Mouse (Mus musculus) large intestine, adult 2 months (tissue): Measurements from ENCODE around the gene Ppp1ca. TPM values are rescaled to one million over a fixed set of nuclear protein-coding genes. Genes with fewer than 3 reads are reported as not detected.

Experiments used
- DNase-seq: peaks from one replicate; pipeline ENCODE4 v3.0.0-alpha.2; 2012; ENCODE audit warnings: low read depth, low spot score
- WGBS: fragments of 180-500 bp; shearing (Covaris S2); methylation state at CpG from one replicate; pipeline ENCODE4 v1.1.7; 2018; 5-methylcytosine and 5-hydroxymethylcytosine counted together
- polyA plus RNA-seq: library from polyadenylated mRNA; depleted of rRNA; stranded (reverse); fragments of >200 nt; gene quantifications from 2 replicates; pipeline ENCODE4 v1.2.3, GENCODE M21; 2012; rRNA removed

Ppp1ca gene
- 374 and 382 TPM in 2 replicates for polyA plus RNA-seq

GRCm38 (mm10) chr19:4191528-4192250 is at the start of gene Ppp1ca:
Gene Ppp1ca (plus strand): TSS chr19:4192065.
- under 1% methylated on average over 47 of the region's 47 CpGs for WGBS
- peak; percentile 85 for DNase-seq

GRCm38 (mm10) chr19:4142416-4143173 is 49.3 kb upstream of the Ppp1ca start:
- 85% methylated on average over 18 of the region's 18 CpGs for WGBS
- DNase-seq, result no peak

- 73% methylated on average over 7 of the region's 7 CpGs for WGBS
- DNase-seq, result no peak
Measured at GRCm38 (mm10) chr19:4143759-4144268, 48.1 kb upstream of the Ppp1ca start, which contains the start of gene Cabp4. Gene Cabp4 (minus strand): TSS chr19:4144033.

- WGBS, result 71% methylated on average over 16 of the region's 16 CpGs
- DNase-seq, result no peak
Measured at GRCm38 (mm10) chr19:4144550-4145498, 47.0 kb upstream of the Ppp1ca start.

GRCm38 (mm10) chr19:4145936-4146335 is 45.9 kb upstream of the Ppp1ca start:
- DNase-seq, result no peak
- WGBS, result 94% methylated on average over 5 of the region's 5 CpGs

GRCm38 (mm10) chr19:4146366-4147021 is 45.4 kb upstream of the Ppp1ca start:
- WGBS, result 81% methylated on average over 12 of the region's 12 CpGs
- no peak for DNase-seq

- no peak for DNase-seq
- 71% methylated on average over 3 of the region's 3 CpGs for WGBS
Measured at GRCm38 (mm10) chr19:4147022-4147405, 44.9 kb upstream of the Ppp1ca start.

GRCm38 (mm10) chr19:4147782-4148490 is 43.9 kb upstream of the Ppp1ca start:
- WGBS, result 44% methylated on average over 9 of the region's 9 CpGs
- no peak for DNase-seq

GRCm38 (mm10) chr19:4148491-4148806 is 43.4 kb upstream of the Ppp1ca start, which contains the start of gene Coro1b:
Gene Coro1b (plus strand): TSS chr19:4148619.
- under 1% methylated on average over 33 of the region's 33 CpGs for WGBS
- peak; percentile 72 for DNase-seq

GRCm38 (mm10) chr19:4148819-4149218 is 43.0 kb upstream of the Ppp1ca start:
- WGBS, result 0% methylated on average over 8 of the region's 8 CpGs
- DNase-seq, result no peak

- no peak for DNase-seq
Measured at GRCm38 (mm10) chr19:4149283-4149682, 42.6 kb upstream of the Ppp1ca start.

GRCm38 (mm10) chr19:4149764-4150461 is 42.0 kb upstream of the Ppp1ca start:
- DNase-seq, result no peak
- 85% methylated on average over 17 of the region's 17 CpGs for WGBS

More at GRCm38 (mm10) chr19:4149283-4149682, 42.6 kb upstream of the Ppp1ca start:
- 36% methylated on average over 11 of the region's 11 CpGs for WGBS

GRCm38 (mm10) chr19:4150567-4151487 is 41.0 kb upstream of the Ppp1ca start:
- DNase-seq, result no peak
- 88% methylated on average over 22 of the region's 22 CpGs for WGBS

- 72% methylated on average over 5 of the region's 5 CpGs for WGBS
- DNase-seq, result no peak
Measured at GRCm38 (mm10) chr19:4151488-4151860, 40.4 kb upstream of the Ppp1ca start.

GRCm38 (mm10) chr19:4151898-4152297 is 40.0 kb upstream of the Ppp1ca start:
- no peak for DNase-seq
- WGBS, result 79% methylated on average over 5 of the region's 5 CpGs

- WGBS, result 90% methylated on average over 8 of the region's 8 CpGs
- no peak for DNase-seq
Measured at GRCm38 (mm10) chr19:4152445-4153231, 39.2 kb upstream of the Ppp1ca start.
